Mouse (Mus musculus): Measurements from ENCODE around the gene Mrap. TPM values are rescaled to one million over a fixed set of nuclear protein-coding genes. Genes with fewer than 3 reads are reported as not detected.

Mrap gene
- polyA plus RNA-seq, 1 experiment from 2014 or later, result 34.0 TPM

GRCm38 (mm10) chr16:90790946-90791345 is 52.9 kb downstream of the Mrap start:
- peaks cover 85% of the 10 kb centered on the region for H3K36me3 ChIP-seq (replicated peaks)

GRCm38 (mm10) chr16:90792066-90792465 is 54.1 kb downstream of the Mrap start:
- 71% methylated on average over 5 of the region's 5 CpGs for WGBS (ENCODE audit: insufficient replicate concordance)
- Histone ChIP-seq H3K4me2 (no peak overlapping the region), H3K36me3 (replicated peaks) (peaks cover 82% of the 10 kb centered on the region), H3K27me3 (no peaks in the 10 kb centered on the region), H3K9me3 (replicated peaks) (no peaks in the 10 kb centered on the region), H3K4me3 (replicated peaks) (no peak overlapping the region), H3K27ac (replicated peaks) (no peak overlapping the region), H3K4me1 (replicated peaks) (no peaks in the 10 kb centered on the region), H3K9ac (no peak overlapping the region)
- ATAC-seq (ENCODE audit: insufficient read depth), result no peak

More at GRCm38 (mm10) chr16:90790946-90791345, 52.9 kb downstream of the Mrap start:
- Histone ChIP-seq H3K9ac (no peak overlapping the region), H3K4me1 (replicated peaks) (0 out of 2 replicates have a peak, but pooled peaks cover under 1% of the 10 kb centered on the region), H3K4me3 (replicated peaks) (no peak overlapping the region), H3K27me3 (no peaks in the 10 kb centered on the region), H3K9me3 (replicated peaks) (no peaks in the 10 kb centered on the region), H3K27ac (replicated peaks) (no peak overlapping the region), H3K4me2 (no peak overlapping the region)
- WGBS (ENCODE audit: insufficient replicate concordance), result 79% methylated on average over 6 of the region's 6 CpGs
- no peak for ATAC-seq (ENCODE audit: insufficient read depth)

GRCm38 (mm10) chr16:90792500-90792899 is 54.5 kb downstream of the Mrap start:
- H3K36me3 ChIP-seq (replicated peaks), result peaks cover 85% of the 10 kb centered on the region
- H3K27ac ChIP-seq (replicated peaks), result no peak overlapping the region
- H3K27me3 ChIP-seq, result no peaks in the 10 kb centered on the region
- H3K9me3 ChIP-seq (replicated peaks), result no peaks in the 10 kb centered on the region
- WGBS (ENCODE audit: insufficient replicate concordance), result 68% methylated on average over 3 of the region's 3 CpGs
- no peak overlapping the region for H3K9ac ChIP-seq
- ATAC-seq (ENCODE audit: insufficient read depth), result no peak
- no peaks in the 10 kb centered on the region for H3K4me1 ChIP-seq (replicated peaks)
- H3K4me3 ChIP-seq (replicated peaks), result no peak overlapping the region
- no peak overlapping the region for H3K4me2 ChIP-seq

- Histone ChIP-seq H3K4me3 (replicated peaks) (no peak overlapping the region), H3K27ac (replicated peaks) (no peak overlapping the region), H3K9me3 (replicated peaks) (no peaks in the 10 kb centered on the region), H3K9ac (no peak overlapping the region), H3K4me1 (replicated peaks) (no peaks in the 10 kb centered on the region), H3K4me2 (no peak overlapping the region), H3K27me3 (no peaks in the 10 kb centered on the region), H3K36me3 (replicated peaks) (peaks cover 85% of the 10 kb centered on the region)
- ATAC-seq (ENCODE audit: insufficient read depth), result no peak
Observed at GRCm38 (mm10) chr16:90794708-90795107, 56.7 kb downstream of the Mrap start.

- peaks cover 65% of the 10 kb centered on the region for H3K36me3 ChIP-seq (replicated peaks)
Observed at GRCm38 (mm10) chr16:90798446-90798845, 60.4 kb downstream of the Mrap start.

GRCm38 (mm10) chr16:90798848-90799247 is 60.8 kb downstream of the Mrap start:
- H3K4me1 ChIP-seq (replicated peaks), result no peaks in the 10 kb centered on the region
- WGBS (ENCODE audit: insufficient replicate concordance), result 75% methylated on average over 5 of the region's 5 CpGs
- H3K9ac ChIP-seq, result no peak overlapping the region
- H3K4me2 ChIP-seq, result no peak overlapping the region
- H3K36me3 ChIP-seq (replicated peaks), result peaks cover 64% of the 10 kb centered on the region
- no peaks in the 10 kb centered on the region for H3K27me3 ChIP-seq
- no peak for ATAC-seq (ENCODE audit: insufficient read depth)
- H3K27ac ChIP-seq (replicated peaks), result no peak overlapping the region
- H3K9me3 ChIP-seq (replicated peaks), result no peaks in the 10 kb centered on the region
- H3K4me3 ChIP-seq (replicated peaks), result no peak overlapping the region

More at GRCm38 (mm10) chr16:90798446-90798845, 60.4 kb downstream of the Mrap start:
- Histone ChIP-seq H3K4me1 (replicated peaks) (no peaks in the 10 kb centered on the region), H3K4me2 (no peak overlapping the region), H3K9me3 (replicated peaks) (no peaks in the 10 kb centered on the region), H3K27me3 (no peaks in the 10 kb centered on the region), H3K9ac (no peak overlapping the region), H3K27ac (replicated peaks) (no peak overlapping the region), H3K4me3 (replicated peaks) (no peak overlapping the region)
- 84% methylated on average over 8 of the region's 8 CpGs for WGBS (ENCODE audit: insufficient replicate concordance)
- ATAC-seq (ENCODE audit: insufficient read depth), result no peak

Other genes starting within 250 kb of the Mrap start
- 40.1 and 41.9 TPM in 2 replicates for gene Mis18a, start 10.8 kb upstream of the Mrap start, polyA plus RNA-seq (2015; fragmentation: Nextera tagmentation; extraction: Ambion mirVana)
- 4.3 and 4.5 TPM in 2 replicates for gene Urb1, start 72.2 kb downstream of the Mrap start, polyA plus RNA-seq (2015; fragmentation: Nextera tagmentation; extraction: Ambion mirVana)
- 0.39 and 0.48 TPM in 2 replicates for gene Eva1c, start 88.5 kb downstream of the Mrap start, polyA plus RNA-seq (2015; fragmentation: Nextera tagmentation; extraction: Ambion mirVana)
- gene Cfap298, start 196.9 kb downstream of the Mrap start, polyA plus RNA-seq (2015; fragmentation: Nextera tagmentation; extraction: Ambion mirVana), result 17.3 and 18.1 TPM in 2 replicates

Measured in liver, embryonic 15.5 days (tissue).